Mouse (Mus musculus): Measurements from ENCODE around the gene Cubn.

The Cubn gene

GRCm38 (mm10) chr2:13357885-13358552 lies 133.6 kb downstream of the Cubn start:
- 0 out of 2 replicates have a peak, but pooled peaks have one; percentile 47 for ATAC-seq (ENCODE audit: low TSS enrichment)

GRCm38 (mm10) chr2:13352775-13353174 lies 138.8 kb downstream of the Cubn start:
- ATAC-seq (ENCODE audit: low TSS enrichment), result no peak

GRCm38 (mm10) chr2:13352112-13352728 lies 139.4 kb downstream of the Cubn start:
- no peak for ATAC-seq (ENCODE audit: low TSS enrichment)

GRCm38 (mm10) chr2:13342325-13342926 lies 149.2 kb downstream of the Cubn start:
- ATAC-seq (ENCODE audit: low TSS enrichment), result no peak

GRCm38 (mm10) chr2:13335446-13335845 lies 156.2 kb downstream of the Cubn start:
- no peak for ATAC-seq (ENCODE audit: low TSS enrichment)

- ATAC-seq (ENCODE audit: low TSS enrichment), result peak; percentile 57; the same call in 1 of the 2 replicates
Measured at GRCm38 (mm10) chr2:13329754-13330417, 161.7 kb downstream of the Cubn start.

GRCm38 (mm10) chr2:13303376-13303775 lies 188.2 kb downstream of the Cubn start:
- no peak for ATAC-seq (ENCODE audit: low TSS enrichment)

GRCm38 (mm10) chr2:13299031-13299430 lies 192.6 kb downstream of the Cubn start:
- ATAC-seq (ENCODE audit: low TSS enrichment), result peak; percentile 52; the same call in 1 of the 2 replicates

- ATAC-seq (ENCODE audit: low TSS enrichment), result peak; percentile 57; the same call in 1 of the 2 replicates
Measured at GRCm38 (mm10) chr2:13297733-13298132, 193.9 kb downstream of the Cubn start.

- ATAC-seq (ENCODE audit: low TSS enrichment), result peak; percentile 38
Measured at GRCm38 (mm10) chr2:13290661-13291060, 201.0 kb downstream of the Cubn start.

GRCm38 (mm10) chr2:13290070-13290469 lies 201.5 kb downstream of the Cubn start:
- no peak for ATAC-seq (ENCODE audit: low TSS enrichment)

GRCm38 (mm10) chr2:13278114-13278862 lies 213.3 kb downstream of the Cubn start:
- peak; percentile 51; the same call in 1 of the 2 replicates for ATAC-seq (ENCODE audit: low TSS enrichment)

GRCm38 (mm10) chr2:13275874-13276273 lies 215.7 kb downstream of the Cubn start:
- no peak for ATAC-seq (ENCODE audit: low TSS enrichment)

- ATAC-seq (ENCODE audit: low TSS enrichment), result peak; percentile 98
Measured at GRCm38 (mm10) chr2:13271165-13271957, 220.3 kb downstream of the Cubn start, which contains the start of gene Rsu1. Gene Rsu1 (minus strand): TSS chr2:13271415.

- ATAC-seq (ENCODE audit: low TSS enrichment), result peak; percentile 21
Measured at GRCm38 (mm10) chr2:13270736-13271135, 220.9 kb downstream of the Cubn start.

GRCm38 (mm10) chr2:13268681-13269293 lies 222.8 kb downstream of the Cubn start:
- no peak for ATAC-seq (ENCODE audit: low TSS enrichment)

GRCm38 (mm10) chr2:13264875-13265274 lies 226.7 kb downstream of the Cubn start:
- ATAC-seq (ENCODE audit: low TSS enrichment), result peak; percentile 90

- no peak for ATAC-seq (ENCODE audit: low TSS enrichment)
Measured at GRCm38 (mm10) chr2:13263150-13263549, 228.5 kb downstream of the Cubn start.

- no peak for ATAC-seq (ENCODE audit: low TSS enrichment)
Measured at GRCm38 (mm10) chr2:13258606-13259005, 233.0 kb downstream of the Cubn start.

GRCm38 (mm10) chr2:13240711-13241110 lies 250.9 kb downstream of the Cubn start:
- ATAC-seq (ENCODE audit: low TSS enrichment), result no peak
